Mouse (Mus musculus) E14TG2a.4 (cell line): ENCODE measurements around the gene Fem1b.
A peak's percentile ranks its signal among the peaks of the same experiment; 100 is the strongest.
"Not testable (repeated sequence)": the region's sequence is repeated elsewhere in the genome, so short reads cannot be mapped to it uniquely, and the experiment has no call there.

ENCODE experiments used
- H3K27me3 ChIP-seq: 2 replicates; pipeline ENCODE4 v1.6.1; 2014; ENCODE audit warnings: low read length, control low read depth; ENCODE audit not compliant: insufficient read depth
- H3K36me3 ChIP-seq: 2 replicates; pipeline ENCODE4 v1.6.1; 2014; ENCODE audit warnings: low read length, control low read depth; ENCODE audit not compliant: insufficient read depth
- H3K4me1 ChIP-seq: replicated peaks from 2 replicates; pipeline ENCODE4 v1.6.1; 2014; ENCODE audit warnings: low read depth, low read length, control low read depth
- H3K4me3 ChIP-seq: replicated peaks from 2 replicates; pipeline ENCODE4 v1.5.1; 2014; ENCODE audit warnings: mild to moderate bottlenecking, low read length
- H3K9me3 ChIP-seq: 2 replicates; pipeline ENCODE4 v1.6.1; 2014; ENCODE audit warnings: low read length, control low read depth
- CTCF ChIP-seq: conservative IDR thresholded peaks from 2 replicates; pipeline ENCODE4 v1.5.1; 2014; ENCODE audit warnings: low read length
- NANOG ChIP-seq: IDR thresholded peaks from 2 replicates; pipeline ENCODE4 v1.6.1; 2014; ENCODE audit warnings: borderline replicate concordance, low read length, mixed read lengths
- POU5F1 ChIP-seq: IDR thresholded peaks from 2 replicates; pipeline ENCODE4 v1.6.1; 2014; ENCODE audit warnings: low read length, borderline replicate concordance

The Fem1b gene

DNA sequence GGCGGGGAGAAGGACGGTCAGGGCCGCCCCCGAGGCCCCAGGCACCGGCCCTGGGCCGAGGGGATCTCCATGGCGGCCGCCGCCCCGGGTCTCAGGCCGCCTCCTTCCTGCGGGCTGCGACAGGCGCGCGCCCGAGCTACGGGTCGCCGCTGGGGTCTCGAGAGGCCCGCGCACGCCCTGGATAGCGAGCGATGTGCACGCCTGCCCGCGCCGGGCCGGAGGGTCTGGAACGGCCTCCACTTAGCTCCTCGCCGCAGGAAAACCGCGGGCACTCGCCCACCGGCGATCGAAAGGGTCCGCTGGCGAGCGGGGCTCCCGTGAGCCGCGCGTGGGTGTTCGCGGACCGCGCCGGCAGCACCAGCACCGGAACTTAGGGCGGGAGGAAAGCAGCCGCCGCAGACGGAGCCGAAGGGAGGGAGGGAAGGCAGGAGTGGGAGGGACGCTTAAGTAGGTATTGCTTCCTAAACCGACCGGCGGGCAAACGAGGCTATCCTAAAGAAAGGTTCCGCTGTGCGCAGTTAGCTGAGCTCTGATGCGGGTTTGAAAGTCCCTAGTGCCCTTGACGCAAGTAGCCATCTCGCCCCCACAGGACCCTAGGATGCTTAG is at the start of gene Fem1b:
Gene Fem1b (minus strand): TSS at position 419 of the 606 bp plus-strand sequence.
- Histone ChIP-seq H3K36me3 (peaks cover 30% of the 10 kb centered on the region), H3K9me3 (no peaks in the 10 kb centered on the region), H3K4me3 (peak within 1 kb of the TSS; percentile 98), H3K4me1 (peaks cover 67% of the 10 kb centered on the region), H3K27me3 (no peaks in the 10 kb centered on the region)
- TF ChIP-seq CTCF, result no peak
- no peak for TF ChIP-seq NANOG
- no peak for TF ChIP-seq POU5F1

DNA sequence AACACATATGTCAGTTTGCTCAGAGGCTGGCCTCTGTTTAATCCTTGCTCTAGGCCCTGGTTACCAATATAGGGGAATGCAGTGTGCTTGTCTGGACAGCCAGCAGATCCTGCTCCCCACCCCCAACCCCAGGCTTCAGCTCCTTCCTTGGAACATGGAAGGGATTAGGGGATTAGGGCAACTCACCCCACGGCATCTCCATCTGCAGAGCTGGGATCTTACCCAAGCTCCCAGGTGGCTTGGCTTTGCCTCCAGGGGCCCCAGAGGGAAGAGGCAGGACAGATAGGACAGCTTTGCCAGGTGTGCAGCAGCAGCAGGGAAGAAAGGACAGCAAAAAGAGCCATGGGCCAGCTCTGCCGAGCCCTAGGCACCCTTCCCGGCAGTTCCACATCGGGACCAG is 49.1 kb upstream of the Fem1b start:
- no peaks in the 10 kb centered on the region for H3K9me3 ChIP-seq
- no peak overlapping the region for H3K4me3 ChIP-seq
- H3K4me1 ChIP-seq, result peaks cover 46% of the 10 kb centered on the region
- TF ChIP-seq CTCF (no peak), POU5F1 (no peak), NANOG (no peak)
- no peaks in the 10 kb centered on the region for H3K27me3 ChIP-seq
- no peaks in the 10 kb centered on the region for H3K36me3 ChIP-seq

DNA sequence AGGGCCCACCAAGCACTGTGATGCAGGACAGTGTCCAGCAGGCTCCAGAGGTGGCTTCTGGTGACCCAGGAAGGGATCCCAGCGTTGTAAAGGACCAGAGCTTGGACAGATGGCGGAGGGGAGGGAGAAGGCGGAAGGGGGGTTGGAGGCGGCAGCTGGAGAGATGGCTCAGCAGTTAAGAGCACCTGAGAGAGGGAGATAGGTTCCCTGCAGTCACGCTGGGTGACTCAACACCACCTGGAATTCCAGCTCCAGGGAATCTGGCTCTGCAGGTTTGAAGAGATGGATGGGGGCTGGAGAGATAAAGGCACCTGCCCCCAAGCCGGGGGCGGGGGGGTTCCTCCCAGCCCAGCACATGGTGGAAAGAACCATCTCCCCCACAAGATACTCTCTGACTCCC is 48.4 kb upstream of the Fem1b start:
- H3K4me3 ChIP-seq, H3K27me3 ChIP-seq, H3K9me3 ChIP-seq, H3K36me3 ChIP-seq: not testable (repeated sequence)
- H3K4me1 ChIP-seq, result peaks cover 46% of the 10 kb centered on the region

DNA sequence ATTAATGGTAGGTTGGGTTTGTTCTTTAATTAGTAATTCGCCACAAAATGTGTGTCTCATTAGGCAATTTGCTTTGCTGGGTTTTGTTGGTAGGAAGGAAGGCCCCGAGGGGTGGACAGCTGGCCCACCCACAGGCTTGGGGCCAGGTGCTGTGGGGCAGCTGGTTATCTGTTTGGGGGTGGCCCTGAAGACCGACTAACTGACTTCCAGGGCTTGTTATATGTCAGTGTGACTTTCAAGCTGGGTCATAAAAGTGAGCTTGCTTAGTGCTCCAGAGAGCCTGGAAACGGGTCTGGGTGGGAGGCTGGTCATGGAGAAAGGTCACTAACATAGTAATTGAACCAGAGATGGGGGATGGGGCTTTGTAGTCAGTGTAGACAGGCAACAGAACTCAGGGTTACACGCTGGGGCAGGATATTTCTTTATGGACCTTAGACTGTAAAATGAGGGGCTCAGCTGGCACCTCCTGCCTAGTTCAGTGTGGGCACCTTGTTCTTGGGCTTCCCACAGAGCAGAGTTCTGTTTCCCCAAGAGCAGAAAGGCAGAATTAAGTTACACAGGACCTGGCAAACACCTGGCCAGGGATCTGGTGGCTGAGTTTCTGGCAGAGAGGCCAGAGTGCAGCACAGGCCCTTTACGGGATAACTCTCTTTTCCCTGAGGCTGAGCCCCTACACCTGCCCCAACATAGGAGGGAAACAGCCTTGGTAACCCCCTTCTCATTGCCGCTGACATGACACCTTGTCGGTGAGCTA is 46.7 kb upstream of the Fem1b start:
- peaks cover 46% of the 10 kb centered on the region for H3K4me1 ChIP-seq
- H3K4me3 ChIP-seq, result peak overlapping the region; percentile 29
- H3K9me3 ChIP-seq, result no peaks in the 10 kb centered on the region
- no peak for TF ChIP-seq POU5F1
- no peak for TF ChIP-seq NANOG
- no peak for TF ChIP-seq CTCF
- H3K36me3 ChIP-seq, result no peaks in the 10 kb centered on the region
- no peaks in the 10 kb centered on the region for H3K27me3 ChIP-seq

DNA sequence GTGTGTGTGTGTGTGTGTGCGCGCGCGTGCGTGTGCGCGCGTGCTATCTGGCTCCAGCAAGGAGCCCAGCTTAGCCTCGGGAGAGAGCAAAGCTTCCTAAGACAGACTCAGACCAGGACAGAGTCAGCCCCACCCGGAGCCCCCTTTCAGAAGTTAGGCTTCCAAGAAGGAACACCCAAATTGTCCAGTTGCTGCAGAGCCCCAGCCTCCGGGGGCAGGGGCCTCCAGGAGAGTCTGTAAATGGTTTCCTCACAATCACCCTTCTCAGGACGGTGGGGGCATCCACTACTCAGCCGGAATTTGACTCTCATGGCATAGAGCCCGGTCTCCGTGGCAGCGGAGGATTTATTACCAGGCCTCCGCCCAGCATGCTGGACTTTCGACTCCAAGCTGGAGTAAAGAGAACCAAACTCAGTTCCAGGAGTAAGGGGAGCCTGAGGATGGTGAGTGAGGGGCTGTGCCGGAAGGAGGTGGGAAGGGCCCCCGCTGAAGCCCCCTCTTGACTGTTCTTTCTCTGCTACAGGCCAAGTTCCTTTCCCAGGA is 46.1 kb upstream of the Fem1b start, which contains the start of gene Calml4:
Gene Calml4 (plus strand): TSS at position 362 of the 543 bp plus-strand sequence.
- Histone ChIP-seq H3K4me3 (peak within 1 kb of the TSS; percentile 29), H3K4me1 (peaks cover 51% of the 10 kb centered on the region), H3K27me3 (no peaks in the 10 kb centered on the region), H3K9me3 (no peaks in the 10 kb centered on the region), H3K36me3 (no peaks in the 10 kb centered on the region)
- TF ChIP-seq POU5F1, result no peak
- no peak for TF ChIP-seq CTCF
- no peak for TF ChIP-seq NANOG

DNA sequence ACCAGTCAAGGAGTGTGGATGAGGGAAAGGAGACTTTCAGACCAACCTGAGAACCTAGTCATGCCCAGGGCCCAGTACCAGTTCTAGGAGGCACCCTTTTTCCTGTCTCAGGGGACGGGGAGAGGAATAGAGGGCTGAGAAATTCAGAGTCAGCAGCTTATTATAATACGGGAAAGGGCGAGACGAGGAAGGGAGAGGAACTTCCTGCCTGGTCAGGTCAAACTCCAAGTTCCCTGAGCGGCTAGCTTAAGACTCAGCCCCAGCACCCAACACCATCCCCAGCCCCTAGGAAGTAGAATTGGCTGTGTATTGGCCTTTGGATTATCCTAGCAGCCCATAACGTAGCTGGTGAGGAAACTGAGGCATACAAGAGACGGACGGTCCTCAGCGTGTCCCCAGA is 45.5 kb upstream of the Fem1b start:
- TF ChIP-seq NANOG (no peak), POU5F1 (no peak), CTCF (no peak)

GRCm38 (mm10) chr9:62854483-62854882 is 42.7 kb upstream of the Fem1b start:
- no peaks in the 10 kb centered on the region for H3K27me3 ChIP-seq
- H3K9me3 ChIP-seq, result no peaks in the 10 kb centered on the region
- H3K4me3 ChIP-seq, result no peak overlapping the region
- H3K36me3 ChIP-seq, result peaks cover 13% of the 10 kb centered on the region
- H3K4me1 ChIP-seq, result peaks cover 57% of the 10 kb centered on the region
- TF ChIP-seq CTCF, result no peak
- TF ChIP-seq NANOG, result no peak
- no peak for TF ChIP-seq POU5F1

More for the DNA sequence above, 45.5 kb upstream of the Fem1b start:
- peaks cover 54% of the 10 kb centered on the region for H3K4me1 ChIP-seq
- no peak overlapping the region for H3K4me3 ChIP-seq
- H3K36me3 ChIP-seq, result no peaks in the 10 kb centered on the region
- H3K27me3 ChIP-seq, result no peaks in the 10 kb centered on the region
- H3K9me3 ChIP-seq, result no peaks in the 10 kb centered on the region

DNA sequence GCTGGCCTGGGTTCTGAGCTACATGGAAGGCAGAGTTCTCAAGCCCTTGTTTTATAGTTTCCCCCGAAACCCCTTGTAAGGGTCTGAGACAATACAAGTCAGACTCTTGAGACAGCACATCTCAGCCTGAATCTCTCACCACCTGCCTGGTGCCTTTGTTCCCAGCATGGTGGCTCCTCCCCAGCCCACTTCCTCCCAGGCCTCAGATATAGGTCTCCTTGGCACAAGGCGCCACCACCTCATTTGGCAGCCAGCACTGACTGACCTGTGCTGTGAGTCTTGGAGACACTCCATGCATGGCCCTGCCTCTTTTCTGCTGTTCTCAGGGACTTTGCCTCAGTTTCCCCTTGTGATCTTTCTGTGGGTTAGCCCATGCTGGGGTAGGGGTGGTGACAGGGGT is 39.8 kb upstream of the Fem1b start:
- no peaks in the 10 kb centered on the region for H3K9me3 ChIP-seq
- H3K36me3 ChIP-seq, result peaks cover 29% of the 10 kb centered on the region
- TF ChIP-seq NANOG (no peak), CTCF (no peak), POU5F1 (no peak)
- no peaks in the 10 kb centered on the region for H3K27me3 ChIP-seq
- peak overlapping the region; percentile 17; the same call in 1 of the 2 replicates for H3K4me3 ChIP-seq
- peaks cover 54% of the 10 kb centered on the region for H3K4me1 ChIP-seq

GRCm38 (mm10) chr9:62848641-62849040 is 36.9 kb upstream of the Fem1b start:
- Histone ChIP-seq H3K9me3 (no peaks in the 10 kb centered on the region), H3K4me3 (no peak overlapping the region), H3K4me1 (peaks cover 60% of the 10 kb centered on the region), H3K27me3 (no peaks in the 10 kb centered on the region), H3K36me3 (peaks cover 37% of the 10 kb centered on the region)
- TF ChIP-seq NANOG (no peak), CTCF (no peak), POU5F1 (no peak)
